Mouse (Mus musculus) embryonic facial prominence, embryonic 11.5 days (tissue): ENCODE measurements around the gene Olfm2. TPM values are rescaled to one million over a fixed set of nuclear protein-coding genes. Genes with fewer than 3 reads are reported as not detected.

Experiments
- ATAC-seq: fragments of 200-750 bp; cut with Nextera tagmentation; replicated peaks from 2 replicates; pipeline ENCODE4 v1.8.0; 2017; ENCODE audit warnings: low read depth; ENCODE audit not compliant: insufficient number of reproducible peaks, low FRiP score, low TSS enrichment
- DNase-seq: peaks from one replicate; pipeline ENCODE4 v3.0.0-alpha.2; 2015; ENCODE audit warnings: low spot score
- H3K27ac ChIP-seq: fragments of 300-500 bp; sonication (generic); replicated peaks from 2 replicates; pipeline ENCODE4 v1.5.1; 2014; ENCODE audit warnings: mild to moderate bottlenecking, low read depth, low read length, control low read depth
- H3K27me3 ChIP-seq: fragments of 300-500 bp; sonication (generic); 2 replicates; pipeline ENCODE4 v1.6.1; 2014; ENCODE audit warnings: mild to moderate bottlenecking, low read length, moderate library complexity, mixed read lengths; ENCODE audit not compliant: control insufficient read depth, insufficient read depth
- H3K36me3 ChIP-seq: fragments of 300-500 bp; sonication (generic); replicated peaks from 2 replicates; pipeline ENCODE4 v1.6.1; 2014; ENCODE audit warnings: low read depth, mild to moderate bottlenecking, low read length, moderate library complexity, mixed read lengths; ENCODE audit not compliant: control insufficient read depth, insufficient read depth
- H3K4me1 ChIP-seq: fragments of 300-500 bp; sonication (generic); 2 replicates; pipeline ENCODE4 v1.6.1; 2014; ENCODE audit warnings: low read length, mixed read lengths; ENCODE audit not compliant: control insufficient read depth, insufficient read depth
- H3K4me2 ChIP-seq: fragments of 300-500 bp; sonication (generic); 2 replicates; pipeline ENCODE4 v1.6.1; 2014; ENCODE audit warnings: low read depth, mild to moderate bottlenecking, control low read depth, low read length, moderate library complexity
- H3K4me3 ChIP-seq: fragments of 300-500 bp; sonication (generic); 2 replicates; pipeline ENCODE4 v1.5.1; 2014; ENCODE audit warnings: low read depth, low read length, control low read depth
- H3K9ac ChIP-seq: fragments of 300-500 bp; sonication (generic); replicated peaks from 2 replicates; pipeline ENCODE4 v1.6.1; 2014; ENCODE audit warnings: mild to moderate bottlenecking, control low read depth, low read length
- H3K9me3 ChIP-seq: fragments of 300-500 bp; sonication (generic); replicated peaks from 2 replicates; pipeline ENCODE4 v1.6.1; 2016; ENCODE audit warnings: mild to moderate bottlenecking, low read length, inconsistent platforms, mixed read lengths; ENCODE audit not compliant: control insufficient read depth
- WGBS: fragments of 180-500 bp; shearing (Covaris S2); extraction: QIAGEN DNeasy Blood & Tissue Kit; methylation state at CpG from one replicate; pipeline ENCODE4 v1.1.7; 2014; 5-methylcytosine and 5-hydroxymethylcytosine counted together
- polyA plus RNA-seq: library from polyadenylated mRNA; unstranded; fragments of >200 nt; fragmentation: Nextera tagmentation; extraction: Ambion mirVana; gene quantifications from 2 replicates; pipeline ENCODE4 v1.2.1, GENCODE M21; 2014

The Olfm2 gene
- polyA plus RNA-seq, 1 experiment from 2014 or later, result 11.0 TPM

DNA sequence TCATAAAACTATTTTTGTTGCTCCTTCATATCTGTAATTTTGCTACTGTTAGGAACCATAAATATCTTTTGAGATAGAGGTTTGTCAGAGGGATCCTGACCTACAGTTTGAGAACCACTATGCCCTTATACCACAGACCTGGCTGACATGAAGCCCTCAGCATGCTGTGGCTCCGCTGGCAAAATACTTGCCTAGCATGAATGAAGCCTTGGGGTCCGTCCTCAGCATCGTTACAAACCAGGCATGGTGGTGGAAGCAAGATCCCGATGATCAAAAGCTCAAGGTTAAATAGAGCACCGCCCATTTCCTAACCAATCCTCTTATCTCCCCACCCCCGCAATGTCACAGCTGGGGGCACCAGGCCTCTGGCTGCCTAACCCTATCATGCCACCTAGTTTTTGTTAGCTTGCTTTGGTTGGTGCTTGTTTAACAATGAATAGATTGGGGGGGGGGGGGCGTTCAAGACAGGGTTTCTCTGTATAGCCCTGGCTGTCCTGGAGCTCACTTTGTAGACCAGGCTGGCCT is 79.6 kb downstream of the Olfm2 start:
- Histone ChIP-seq H3K9me3 (no peaks in the 10 kb centered on the region), H3K9ac (no peak overlapping the region), H3K27me3 (no peaks in the 10 kb centered on the region), H3K4me1 (no peaks in the 10 kb centered on the region), H3K36me3 (peaks cover 6% of the 10 kb centered on the region; the same call in 1 of the 2 replicates), H3K27ac (no peak overlapping the region), H3K4me3 (no peak overlapping the region), H3K4me2 (no peak overlapping the region)
- DNase-seq (no peak), ATAC-seq (no peak)
- WGBS, result 14% methylated on average over 7 of the region's 7 CpGs

DNA sequence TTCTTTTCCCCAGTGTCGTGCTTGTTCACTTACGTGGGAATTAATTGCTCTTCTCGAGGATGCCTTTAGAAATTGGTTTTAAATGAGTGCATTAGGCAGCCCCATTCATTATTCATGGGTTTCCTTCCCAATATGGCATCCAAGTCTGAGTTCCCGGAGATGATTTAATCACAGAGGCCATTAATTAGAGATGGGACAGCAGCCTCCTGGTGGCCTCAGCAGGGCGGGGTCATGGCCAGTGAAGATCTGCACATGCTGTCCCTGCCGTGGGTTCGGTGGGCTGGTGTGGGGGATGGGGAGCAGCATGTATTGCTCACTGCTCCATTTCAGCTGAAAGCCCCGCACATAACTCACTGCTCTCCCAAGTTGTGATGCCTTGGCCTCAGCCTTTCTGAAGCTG is 80.2 kb downstream of the Olfm2 start:
- Histone ChIP-seq H3K27me3 (no peaks in the 10 kb centered on the region), H3K4me2 (no peak overlapping the region), H3K4me1 (no peaks in the 10 kb centered on the region), H3K4me3 (no peak overlapping the region), H3K9ac (no peak overlapping the region), H3K36me3 (peaks cover 7% of the 10 kb centered on the region; the same call in 1 of the 2 replicates), H3K27ac (no peak overlapping the region), H3K9me3 (no peaks in the 10 kb centered on the region)
- DNase-seq (no peak), ATAC-seq (no peak)
- 36% methylated on average over 8 of the region's 8 CpGs for WGBS

DNA sequence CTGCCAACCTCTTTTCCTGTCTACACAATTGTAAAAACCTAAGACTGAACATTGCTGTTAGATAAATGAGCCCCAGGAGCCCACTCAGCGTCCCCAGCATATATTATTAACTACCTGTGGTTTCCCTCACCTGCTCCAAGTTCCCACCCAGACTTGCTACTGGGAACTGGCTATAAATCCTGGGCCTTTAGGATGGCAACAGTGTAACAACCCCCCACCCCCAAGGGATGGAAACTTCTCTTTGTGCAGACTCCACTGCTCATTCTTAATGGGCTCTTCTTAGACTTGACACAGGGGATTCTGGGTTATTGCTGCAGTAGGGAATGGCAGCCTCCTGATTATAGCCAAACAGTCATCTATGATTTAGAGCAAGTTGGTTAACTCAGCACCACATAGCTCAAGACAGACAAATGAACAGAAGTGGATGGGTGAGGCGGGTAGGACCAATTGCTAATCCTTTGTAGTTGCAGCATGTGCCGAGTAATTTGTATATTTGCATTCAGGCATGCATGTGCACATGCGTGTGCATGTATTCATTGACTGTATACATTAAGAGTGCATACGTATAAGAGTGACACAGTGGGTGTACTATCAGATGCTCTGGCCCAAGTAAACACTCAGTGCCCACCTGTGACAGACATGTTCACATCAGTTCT is 81.0 kb downstream of the Olfm2 start:
- no peak overlapping the region for H3K27ac ChIP-seq
- no peak overlapping the region for H3K4me3 ChIP-seq
- ATAC-seq, result no peak
- peaks cover 7% of the 10 kb centered on the region; the same call in 1 of the 2 replicates for H3K36me3 ChIP-seq
- no peaks in the 10 kb centered on the region for H3K4me1 ChIP-seq
- no peak overlapping the region for H3K9ac ChIP-seq
- H3K4me2 ChIP-seq, result no peak overlapping the region
- no peaks in the 10 kb centered on the region for H3K27me3 ChIP-seq
- H3K9me3 ChIP-seq, result no peaks in the 10 kb centered on the region
- 75% methylated on average over 5 of the region's 5 CpGs for WGBS
- DNase-seq, result no peak

DNA sequence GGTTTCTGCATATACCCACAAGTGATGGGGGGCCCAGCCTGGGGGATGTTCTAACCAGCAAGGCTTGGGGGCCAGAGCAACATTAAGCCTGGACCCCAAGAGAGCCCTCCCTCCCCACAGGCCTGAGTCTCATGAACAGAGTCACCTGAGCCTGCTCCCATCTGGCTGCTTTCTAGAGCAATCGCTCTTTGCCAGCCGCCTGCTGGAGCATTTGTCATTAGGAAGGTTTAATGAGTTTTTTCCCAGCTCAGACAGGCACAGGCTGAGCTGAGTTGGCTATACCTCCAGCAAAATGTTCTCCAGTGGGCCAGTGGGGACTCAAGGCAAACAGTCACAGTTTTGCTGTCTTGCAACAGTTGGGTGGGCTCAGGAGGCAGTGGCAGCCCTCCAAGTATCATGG is 81.8 kb downstream of the Olfm2 start:
- peaks cover 7% of the 10 kb centered on the region; the same call in 1 of the 2 replicates for H3K36me3 ChIP-seq
- no peak overlapping the region for H3K27ac ChIP-seq
- no peak for DNase-seq
- no peak for ATAC-seq
- H3K4me1 ChIP-seq, result no peaks in the 10 kb centered on the region
- no peak overlapping the region for H3K4me2 ChIP-seq
- H3K9me3 ChIP-seq, result no peaks in the 10 kb centered on the region
- no peak overlapping the region for H3K9ac ChIP-seq
- no peak overlapping the region for H3K4me3 ChIP-seq
- no peaks in the 10 kb centered on the region for H3K27me3 ChIP-seq
- 76% methylated on average over 2 of the region's 2 CpGs for WGBS

DNA sequence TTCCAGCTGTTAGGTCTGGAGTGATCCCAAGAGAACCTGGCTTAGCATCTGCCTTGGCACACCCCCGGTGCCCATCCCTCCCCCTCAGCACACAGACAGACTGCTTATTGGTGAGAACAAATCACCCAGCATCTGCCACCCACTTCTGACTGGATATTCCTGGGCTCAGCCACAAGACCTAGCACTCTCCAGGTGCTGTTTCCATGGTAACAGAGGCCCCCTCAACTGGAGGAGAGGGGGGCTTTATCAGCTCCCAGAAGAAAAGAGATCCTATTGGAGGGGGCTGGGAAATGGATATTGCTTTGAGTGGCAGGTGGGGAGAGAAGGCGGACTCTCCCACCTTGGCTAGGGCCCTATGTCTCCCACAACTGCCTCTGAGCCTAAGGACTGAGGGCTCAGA is 82.2 kb downstream of the Olfm2 start:
- no peaks in the 10 kb centered on the region for H3K27me3 ChIP-seq
- WGBS, result 90% methylated on average over 2 of the region's 2 CpGs
- H3K9ac ChIP-seq, result no peak overlapping the region
- no peaks in the 10 kb centered on the region for H3K4me1 ChIP-seq
- DNase-seq (no peak), ATAC-seq (0 out of 2 replicates have a peak, but pooled peaks have one; percentile 10)
- no peaks in the 10 kb centered on the region for H3K9me3 ChIP-seq
- H3K36me3 ChIP-seq, result peaks cover 7% of the 10 kb centered on the region; the same call in 1 of the 2 replicates
- no peak overlapping the region for H3K27ac ChIP-seq
- no peak overlapping the region for H3K4me3 ChIP-seq
- H3K4me2 ChIP-seq, result no peak overlapping the region

DNA sequence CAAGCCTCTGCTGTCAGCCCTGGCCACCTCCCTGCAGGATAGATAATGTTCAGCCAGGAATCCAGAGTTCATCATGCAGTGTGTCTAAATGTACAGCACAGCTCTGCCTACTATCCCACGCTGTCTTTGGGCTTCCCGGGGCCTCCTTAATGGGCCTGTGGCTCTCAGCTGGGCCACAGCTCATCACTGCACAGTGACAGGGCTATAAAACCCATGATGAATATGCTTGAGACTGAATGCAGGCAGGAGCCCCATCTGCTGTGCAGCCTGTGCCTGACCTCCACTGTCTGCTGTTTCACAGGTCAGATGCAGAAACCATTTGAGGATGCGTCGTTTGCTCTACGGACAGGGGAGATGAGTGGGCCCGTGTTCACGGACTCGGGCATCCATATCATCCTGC is 83.3 kb downstream of the Olfm2 start:
- Histone ChIP-seq H3K4me1 (no peaks in the 10 kb centered on the region), H3K4me3 (no peak overlapping the region), H3K9me3 (no peaks in the 10 kb centered on the region), H3K4me2 (no peak overlapping the region), H3K27ac (no peak overlapping the region), H3K9ac (no peak overlapping the region), H3K36me3 (peaks cover 7% of the 10 kb centered on the region; the same call in 1 of the 2 replicates), H3K27me3 (no peaks in the 10 kb centered on the region)
- WGBS, result 93% methylated on average over 8 of the region's 8 CpGs
- DNase-seq (no peak), ATAC-seq (no peak)

DNA sequence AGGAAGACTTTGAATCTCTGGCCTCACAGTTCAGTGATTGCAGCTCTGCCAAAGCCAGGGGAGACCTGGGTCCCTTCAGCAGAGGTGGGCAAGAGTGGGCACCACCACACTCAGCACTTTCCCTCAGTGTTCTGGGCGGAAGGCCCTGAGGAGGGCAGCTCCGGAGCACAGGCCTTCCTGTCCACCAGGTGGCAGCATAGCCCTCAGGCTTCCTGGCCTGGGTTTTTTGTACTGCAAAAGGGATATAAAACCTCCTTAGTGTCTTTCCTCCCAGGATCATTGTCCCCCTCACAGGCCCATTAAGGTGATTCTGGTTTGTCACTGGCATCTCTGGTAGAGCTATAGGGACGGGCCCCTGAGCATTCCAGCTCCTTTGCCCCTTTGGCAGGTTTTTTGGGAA is 83.8 kb downstream of the Olfm2 start:
- ATAC-seq (peak; percentile 26; the same call in 1 of the 2 replicates), DNase-seq (peak; percentile 73)
- Histone ChIP-seq H3K4me3 (no peak overlapping the region), H3K36me3 (peaks cover 11% of the 10 kb centered on the region; the same call in 1 of the 2 replicates), H3K9me3 (no peaks in the 10 kb centered on the region), H3K27ac (no peak overlapping the region), H3K4me2 (no peak overlapping the region), H3K9ac (no peak overlapping the region), H3K27me3 (no peaks in the 10 kb centered on the region), H3K4me1 (no peaks in the 10 kb centered on the region)
- WGBS, result 56% methylated on average over 3 of the region's 3 CpGs

DNA sequence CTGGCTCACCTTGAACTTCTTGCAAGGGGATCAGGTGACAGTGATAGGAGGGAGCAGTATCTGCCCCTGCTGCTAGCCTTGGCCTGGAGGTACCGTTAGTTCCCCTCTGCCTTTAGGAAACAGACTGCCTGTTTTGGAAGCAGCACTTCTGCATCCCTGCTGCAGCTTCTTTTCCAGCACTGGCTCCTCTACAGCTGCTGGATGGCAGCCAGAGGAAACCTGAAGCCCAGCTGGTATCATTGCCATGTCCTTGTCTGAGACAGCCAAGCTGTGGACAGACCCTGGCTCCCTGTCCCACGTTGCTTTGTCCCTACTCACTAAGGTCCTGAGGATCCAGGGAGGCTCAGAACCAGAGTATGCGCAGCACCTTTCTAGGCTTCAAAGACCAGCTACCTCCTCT is 88.6 kb downstream of the Olfm2 start:
- peaks cover 8% of the 10 kb centered on the region for H3K36me3 ChIP-seq

More for the DNA sequence above, 88.6 kb downstream of the Olfm2 start:
- Histone ChIP-seq H3K27ac (no peak overlapping the region), H3K9me3 (no peaks in the 10 kb centered on the region), H3K4me1 (no peaks in the 10 kb centered on the region), H3K4me3 (no peak overlapping the region), H3K4me2 (no peak overlapping the region), H3K27me3 (no peaks in the 10 kb centered on the region), H3K9ac (no peak overlapping the region)
- DNase-seq (no peak), ATAC-seq (no peak)
- WGBS, result 95% methylated on average over 3 of the region's 3 CpGs
